Mouse (Mus musculus): Measurements from ENCODE around the gene Mmd. TPM values are rescaled to one million over a fixed set of nuclear protein-coding genes. Genes with fewer than 3 reads are reported as not detected.
A peak's percentile ranks its signal among the peaks of the same experiment; 100 is the strongest.
"Not testable (repeated sequence)": the region's sequence is repeated elsewhere in the genome, so short reads cannot be mapped to it uniquely, and the experiment has no call there.

Mmd gene
- total RNA-seq, 2 experiments from 2014 or later: 9.1 to 9.3 TPM

DNA sequence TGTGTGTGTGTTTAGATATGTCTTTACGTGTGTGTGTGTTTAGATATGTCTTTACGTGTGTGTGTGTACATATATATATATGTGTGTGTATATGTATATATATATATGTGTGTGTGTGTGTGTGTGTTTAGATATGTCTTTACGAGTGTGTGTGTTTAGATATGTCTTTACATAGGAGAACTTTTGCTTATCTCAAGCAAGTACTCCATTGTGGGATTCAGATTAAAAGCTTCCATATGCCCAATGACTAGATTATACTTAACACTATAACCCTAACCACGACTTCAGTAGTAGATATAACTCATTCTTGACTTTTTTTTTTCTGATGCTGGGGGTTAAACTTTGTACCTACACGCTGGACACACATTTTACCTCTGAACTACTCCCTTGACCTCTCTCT, 30.8 kb downstream of the Mmd start:
- intact Hi-C loops (cut with DNase I): no loop called here
- DNase-seq: no peak

DNA sequence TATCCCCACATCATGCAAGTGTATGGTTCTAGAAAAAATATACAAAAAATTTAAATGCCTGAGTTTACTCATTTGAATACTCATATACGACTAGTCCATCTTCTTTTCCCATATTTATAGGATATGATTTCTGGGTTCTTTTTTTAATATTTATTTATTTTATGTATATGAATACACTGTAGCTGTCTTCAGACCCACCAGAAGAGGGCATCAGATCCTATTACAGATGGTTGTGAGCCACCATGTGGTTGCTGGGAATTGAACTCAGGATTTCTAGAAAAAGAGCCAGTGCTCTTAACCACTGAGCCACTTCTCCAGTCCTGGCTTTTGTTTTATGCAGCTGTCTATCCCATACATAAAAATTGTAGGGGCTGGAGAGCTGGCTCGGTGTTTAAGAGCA, 32.7 kb downstream of the Mmd start:
- DNase-seq; intact Hi-C loops (cut with DNase I): not testable (repeated sequence)

DNA sequence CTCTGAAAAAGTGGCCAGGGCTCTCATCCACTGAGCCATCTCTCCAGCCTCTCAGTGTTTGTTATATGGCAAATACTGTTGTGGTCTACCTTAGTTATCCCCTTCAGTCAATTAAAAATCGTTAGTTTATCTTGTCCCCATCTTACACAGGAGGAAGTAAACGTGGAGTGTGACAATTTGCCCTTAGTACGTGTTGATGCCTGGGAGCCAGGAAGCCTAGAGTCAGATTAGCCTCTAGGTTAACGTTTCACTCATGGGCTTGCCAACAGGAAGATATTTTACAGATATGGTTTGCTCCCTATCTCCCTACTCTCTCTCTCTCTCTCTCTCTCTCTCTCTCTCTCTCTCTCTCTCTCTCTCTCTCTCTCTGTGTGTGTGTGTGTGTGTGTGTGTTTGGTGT, 33.9 kb downstream of the Mmd start:
- intact Hi-C loops (cut with DNase I): no loop called here
- DNase-seq: no peak

DNA sequence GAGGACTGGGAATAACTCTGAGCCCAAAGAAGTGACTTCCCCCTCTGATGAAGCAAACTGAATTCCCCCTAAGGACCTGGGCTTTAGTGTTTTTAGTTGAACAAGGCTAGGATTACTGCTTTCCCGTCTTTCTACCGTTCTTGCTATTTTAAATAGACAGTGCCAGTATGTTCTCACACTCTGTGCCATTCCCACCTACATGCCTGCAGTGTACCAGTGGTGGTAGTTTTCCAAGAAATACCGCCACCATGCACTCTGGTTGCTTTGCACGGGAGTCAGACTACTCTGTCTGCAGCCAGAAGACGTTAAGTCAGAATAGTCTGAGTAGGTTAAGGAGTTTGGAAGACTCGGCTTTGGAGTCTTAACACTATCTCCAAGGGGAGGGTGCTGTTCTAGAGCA, 34.3 kb downstream of the Mmd start:
- DNase-seq: no peak
- intact Hi-C loops (cut with DNase I): no loop called here

DNA sequence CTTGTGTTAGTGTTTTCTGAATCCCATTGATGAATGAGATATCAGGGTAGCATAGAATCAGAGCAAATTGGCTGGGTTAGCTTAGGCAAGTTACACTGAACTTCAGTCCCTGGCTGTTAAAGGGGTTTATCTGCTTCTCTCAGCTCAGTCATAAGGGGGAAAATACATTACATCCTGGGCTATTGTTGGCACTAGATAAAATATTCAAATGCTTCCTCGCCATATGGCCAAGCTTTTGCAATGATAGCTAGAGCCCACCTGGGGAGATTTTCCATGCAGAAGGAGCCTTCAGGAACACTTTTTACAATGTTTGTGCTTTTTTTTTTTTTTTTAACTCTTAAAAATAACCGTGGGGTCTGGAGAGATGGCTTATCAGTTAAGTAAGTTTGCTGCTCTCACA, 34.8 kb downstream of the Mmd start:
- intact Hi-C loops (cut with DNase I): no loop called here
- no peak for DNase-seq

DNA sequence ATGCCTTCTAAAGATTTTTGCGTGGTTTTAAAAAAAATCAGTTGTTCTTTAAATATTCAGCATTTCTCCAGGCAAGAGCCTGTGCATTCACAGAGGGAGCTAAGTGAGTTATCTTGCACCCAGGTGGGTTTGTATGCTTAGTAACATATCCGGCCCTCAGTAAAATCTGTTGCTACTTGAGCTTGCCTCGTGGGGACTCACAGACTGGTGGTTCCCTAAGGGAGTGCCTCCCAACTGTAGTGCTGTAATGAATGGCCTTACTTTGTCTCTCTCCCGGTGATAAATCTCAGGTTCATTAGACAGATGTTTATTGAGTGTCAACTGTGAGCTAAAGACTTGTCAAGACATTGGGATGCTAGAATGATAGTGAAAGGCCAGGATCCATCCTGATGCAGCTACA, 35.4 kb downstream of the Mmd start:
- no peak for DNase-seq
- intact Hi-C loops (cut with DNase I): no loop called here

DNA sequence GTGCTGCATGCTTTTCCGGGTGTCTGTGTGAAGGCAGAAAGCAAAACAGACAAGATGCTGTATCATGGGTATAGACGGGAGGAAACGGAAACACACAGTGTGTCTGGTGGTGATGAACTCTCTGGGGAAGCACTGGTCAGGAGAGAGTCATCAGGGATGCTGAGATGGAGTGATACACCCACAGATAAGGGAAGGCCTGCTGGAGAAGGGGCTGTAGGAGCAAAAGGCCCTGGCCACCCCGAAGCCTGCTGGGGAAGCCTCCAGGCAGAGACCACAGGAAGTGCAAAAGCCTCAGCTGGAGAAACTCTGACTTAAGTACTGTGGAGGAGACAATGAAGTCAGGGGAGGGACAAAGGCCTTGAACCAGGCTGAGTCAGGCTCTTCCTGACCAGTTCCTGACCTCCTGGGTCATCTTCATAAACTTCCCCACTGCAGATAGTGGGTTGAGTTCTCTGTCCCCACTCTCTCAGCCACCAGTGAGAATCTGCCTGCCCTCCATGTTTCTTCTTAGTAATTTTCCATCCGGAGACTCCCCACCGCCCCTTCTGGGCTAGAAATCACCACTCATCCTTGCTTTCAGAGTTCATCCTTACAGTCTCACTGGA, 37.4 kb downstream of the Mmd start:
- intact Hi-C loops (cut with DNase I): no loop called here
- no peak for DNase-seq

DNA sequence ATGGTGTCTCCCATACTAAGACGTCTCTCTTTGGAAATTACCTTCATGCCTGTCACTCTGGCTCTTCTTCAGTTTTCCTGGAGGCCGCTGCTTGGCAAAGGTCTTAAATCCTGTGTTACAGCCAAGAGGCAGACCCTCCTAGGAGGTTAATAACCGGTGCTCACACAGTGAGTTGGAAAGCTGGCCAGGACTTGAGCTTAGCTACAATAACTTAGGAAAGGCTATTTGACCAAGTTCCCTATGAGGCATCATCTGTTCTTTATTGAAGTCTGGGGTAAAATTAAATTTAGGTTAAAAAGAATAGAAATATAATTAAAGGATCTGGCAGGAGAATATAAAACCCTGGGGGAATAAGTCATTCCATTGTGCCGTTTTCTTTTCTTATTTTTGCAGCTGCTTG, 41.9 kb downstream of the Mmd start:
- no peak for DNase-seq
- intact Hi-C loops (cut with DNase I): no loop called here

DNA sequence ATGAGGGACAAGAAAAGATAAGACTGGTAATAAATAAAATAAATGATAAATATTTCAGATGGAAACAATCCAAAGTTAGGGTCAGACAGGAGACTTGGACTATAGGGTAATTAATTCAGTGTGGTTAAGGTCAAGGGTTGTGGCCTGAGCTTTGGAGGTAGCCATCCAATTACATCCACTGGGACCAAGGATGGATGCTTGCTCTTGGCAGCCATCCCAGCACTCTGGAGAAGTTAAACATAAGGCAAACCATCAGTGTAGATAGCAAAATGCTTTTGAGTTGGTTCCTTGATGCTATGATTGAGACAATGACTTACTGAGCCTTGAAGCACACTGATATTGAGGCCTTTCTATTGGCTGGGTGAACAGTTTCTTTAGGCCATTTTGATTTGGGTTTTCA, 43.5 kb downstream of the Mmd start:
- intact Hi-C loops (cut with DNase I): no loop called here
- no peak for DNase-seq

DNA sequence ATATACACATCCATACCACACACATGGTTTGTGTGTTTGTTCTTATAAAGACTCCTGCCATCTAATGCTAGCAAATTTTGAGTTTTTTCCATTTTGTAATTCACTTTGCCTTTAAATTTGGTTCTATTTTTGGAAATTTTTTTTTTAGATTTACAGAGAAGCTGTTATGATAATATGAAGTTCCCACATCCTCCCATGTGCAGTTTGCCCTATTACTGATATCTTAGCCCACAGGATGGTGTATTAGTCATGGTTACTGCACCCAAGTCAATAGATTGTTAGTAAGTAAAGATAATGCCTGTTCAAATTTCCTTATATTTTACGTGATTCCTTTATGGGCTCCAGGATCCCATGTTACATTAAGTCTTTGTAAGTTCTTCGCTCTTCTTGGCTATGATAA, 45.4 kb downstream of the Mmd start:
- no peak for DNase-seq
- intact Hi-C loops (cut with DNase I): no loop called here

DNA sequence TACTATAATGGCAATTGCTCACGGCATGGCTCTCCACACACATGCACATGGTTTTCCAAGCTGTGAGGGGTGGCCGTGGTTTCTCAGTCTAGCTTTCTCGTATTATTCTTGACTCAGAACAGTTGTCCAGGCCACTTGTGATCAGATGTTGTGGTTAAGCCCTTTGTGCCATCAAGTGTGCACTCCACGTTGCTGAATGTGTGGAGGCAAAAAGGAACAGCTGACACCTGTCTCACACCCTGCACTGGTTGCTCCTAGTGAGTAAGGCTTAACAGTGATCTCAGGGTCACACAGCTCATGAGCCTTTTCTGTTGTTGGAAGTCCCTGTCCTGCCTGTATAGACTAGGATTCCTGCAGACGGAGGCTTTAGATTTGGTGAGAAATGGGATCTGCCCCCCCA, 56.8 kb downstream of the Mmd start:
- no peak for DNase-seq
- intact Hi-C loops (cut with DNase I): loop anchor here (5.0 kb wide), 2 partner anchors 124 to 306 kb away; no protein-coding TSS in a partner anchor

DNA sequence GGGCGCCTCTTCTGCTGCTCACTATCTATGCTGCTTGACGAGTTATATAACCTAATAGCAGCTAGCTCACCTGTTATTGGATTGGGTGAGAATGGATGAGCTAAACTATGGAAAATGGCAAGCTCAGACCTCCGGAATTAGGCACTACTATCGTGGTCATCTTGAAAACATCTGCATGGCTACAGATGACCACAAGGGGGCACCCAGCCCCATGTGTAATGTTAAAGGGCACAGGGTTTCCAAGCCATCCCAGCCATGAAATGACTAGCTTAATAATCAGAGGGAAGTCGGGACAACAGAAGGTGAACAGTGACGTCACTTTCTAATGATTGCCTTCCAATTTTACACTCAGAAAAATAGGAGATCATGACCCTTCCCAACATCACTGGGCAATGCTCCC, 57.7 kb downstream of the Mmd start:
- intact Hi-C loops (cut with DNase I): loop anchor here (5.0 kb wide), 2 partner anchors 125 to 305 kb away; no protein-coding TSS in a partner anchor

DNA sequence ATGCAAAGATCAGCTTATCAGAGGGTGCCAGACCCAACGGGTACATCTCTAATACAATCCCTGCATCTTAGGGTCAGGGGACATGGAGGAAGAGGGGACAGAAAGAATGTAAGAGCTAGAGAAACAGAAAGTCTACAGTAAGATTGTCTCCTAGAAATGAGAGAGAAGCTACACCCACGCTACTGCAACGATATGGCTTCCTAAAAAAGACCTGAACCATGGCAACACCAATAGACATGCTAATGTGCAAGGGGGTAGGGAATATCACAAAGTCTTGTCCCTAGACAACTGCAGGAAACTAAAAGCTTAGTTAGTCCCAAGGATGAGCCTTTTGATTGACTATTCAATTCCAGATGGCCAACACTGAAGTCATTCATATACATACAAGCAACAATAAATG, 65.3 kb downstream of the Mmd start:
- intact Hi-C loops (cut with DNase I): no loop called here
- no peak for DNase-seq

More for the DNA sequence above, 57.7 kb downstream of the Mmd start:
- DNase-seq: peak; percentile 46 to 56

DNA sequence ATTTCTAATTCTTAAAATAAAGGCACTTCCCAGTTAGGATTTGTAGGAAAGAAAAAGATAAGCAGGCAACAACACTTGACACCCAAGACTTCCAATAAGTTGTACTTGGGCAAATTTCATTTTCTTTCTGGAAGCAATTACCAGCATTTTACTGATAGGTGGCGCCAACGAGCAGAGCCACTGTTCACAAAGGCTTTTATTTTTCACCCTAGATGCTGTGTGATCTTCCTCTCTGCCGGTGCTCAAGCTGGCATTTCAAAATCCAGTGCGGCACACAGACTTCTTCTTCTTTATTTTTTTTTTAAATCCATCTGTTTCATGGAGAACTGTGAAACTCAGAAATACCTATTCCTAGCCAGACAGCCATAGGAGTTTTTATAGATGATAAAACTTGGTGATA, 68.2 kb downstream of the Mmd start:
- DNase-seq: peak in 1 of 2 experiments; percentile 34
- intact Hi-C loops (cut with DNase I): no loop called here

DNA sequence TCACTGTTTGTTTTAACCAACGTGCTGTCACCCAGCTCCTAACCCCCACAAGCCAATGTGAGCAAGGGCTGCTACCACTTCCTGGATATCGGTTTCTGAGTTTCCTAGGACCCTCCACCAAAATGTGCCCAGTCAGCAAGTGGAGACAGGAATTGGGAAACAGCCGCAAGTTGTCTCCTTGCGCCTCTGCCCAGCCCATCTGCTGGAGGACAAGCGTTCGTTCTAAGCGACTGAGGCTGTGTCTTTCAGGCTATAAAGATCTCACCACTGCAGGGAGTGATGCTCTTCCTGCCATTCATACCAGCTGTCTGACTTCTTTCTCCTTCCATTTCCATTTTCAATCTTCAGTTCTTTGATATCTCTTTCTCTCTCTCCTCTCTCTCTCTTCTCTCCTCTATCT, 71.7 kb downstream of the Mmd start:
- DNase-seq: no peak
- intact Hi-C loops (cut with DNase I): no loop called here

DNA sequence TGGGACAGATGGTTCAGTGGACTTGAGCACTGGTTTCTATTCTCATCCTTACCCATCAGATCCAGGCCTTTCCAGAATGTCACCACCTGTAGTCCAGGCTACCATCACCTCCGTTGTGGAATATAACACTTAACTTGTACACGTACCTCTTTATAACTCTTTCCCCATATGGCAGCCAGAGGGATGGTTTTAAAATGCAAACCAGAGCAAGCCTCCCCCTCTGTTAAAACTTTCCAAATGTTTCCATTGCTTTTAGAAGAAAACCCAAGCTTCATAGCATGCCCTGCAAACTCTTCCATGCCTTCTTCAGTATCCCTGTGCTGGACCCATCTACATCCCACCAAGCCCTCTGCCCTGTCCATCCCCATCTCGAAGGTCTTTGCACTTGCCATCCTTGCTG, 75.3 kb downstream of the Mmd start:
- intact Hi-C loops (cut with DNase I): no loop called here

DNA sequence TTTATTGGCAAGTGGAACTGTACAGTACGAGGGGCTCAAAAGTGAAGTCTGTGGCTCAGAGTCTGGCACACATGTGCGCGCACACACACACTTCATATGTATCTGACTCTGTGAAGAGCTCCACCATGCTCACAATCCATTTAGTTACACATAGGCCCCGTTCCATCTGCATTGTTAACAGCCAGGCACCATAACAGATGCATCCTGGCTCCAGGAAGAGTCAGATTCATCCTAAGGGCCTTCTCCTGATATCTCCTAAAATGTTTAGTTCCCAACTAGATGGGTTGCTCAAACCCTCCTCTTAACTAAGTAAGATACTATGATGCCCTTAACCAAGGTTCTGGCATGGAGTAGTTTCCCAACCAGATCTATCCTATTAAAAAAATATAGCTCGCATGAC, 76.9 kb downstream of the Mmd start:
- intact Hi-C loops (cut with DNase I): no loop called here
- DNase-seq: no peak

More for the DNA sequence above, 75.3 kb downstream of the Mmd start:
- DNase-seq: no peak

DNA sequence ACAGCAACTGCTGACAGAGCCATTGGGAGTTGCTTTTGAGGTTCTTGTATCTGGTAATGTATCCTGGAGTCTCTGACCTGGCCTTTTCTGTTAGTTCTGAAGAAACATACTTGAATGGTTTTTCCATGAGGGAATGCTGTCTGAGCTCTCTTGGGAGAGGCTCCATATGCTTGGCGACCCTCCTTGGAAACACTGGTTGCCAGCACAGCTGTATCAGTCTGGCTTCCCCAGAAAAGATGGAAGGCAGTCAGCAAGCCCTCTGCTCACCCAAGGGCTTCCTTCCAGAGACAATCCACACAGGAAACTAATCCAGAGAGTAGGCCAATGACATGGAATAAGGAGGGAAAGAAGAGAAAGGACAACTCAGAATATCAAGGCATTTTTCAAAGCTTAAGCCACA, 77.6 kb downstream of the Mmd start:
- DNase-seq: peak; percentile 45 to 47
- intact Hi-C loops (cut with DNase I): no loop called here

Other genes with a start within 250 kb of the Mmd start
- gene Pctp, start 246.6 kb upstream of the Mmd start, total RNA-seq (2021): 1 to 10 TPM; 3.0 TPM
- 10 to 100 TPM; 11.9 to 12.0 TPM for gene Tmem100, start 219.1 kb upstream of the Mmd start, total RNA-seq (2021)
- 1 to 10 TPM; 1.7 to 2.1 TPM for gene Gm45716, start 61.8 kb upstream of the Mmd start, total RNA-seq (2021)
- gene Hlf, start 141.4 kb downstream of the Mmd start, total RNA-seq (2021): 1 to 10 TPM; 6.7 to 7.4 TPM

Measured in gastrocnemius, postnatal 36 days (tissue).